8 mouse cellular contexts compared by ENCODE assay signal in genomic region chr6:128355726-128356416, GRCm38 (mm10). TPM values are rescaled to one million over a fixed set of nuclear protein-coding genes. Genes with fewer than 3 reads are reported as not detected.
A peak's percentile ranks its signal among the peaks of the same experiment; 100 is the strongest.
DNase-seq lines count a peak whose midpoint lies in the region; ATAC-seq and TF ChIP-seq lines count a peak whose summit lies in the region.

Gene Tulp3, minus strand, starts transcription at chr6:128355851.

- ATAC-seq in forebrain, embryonic 15.5 days (replicated peaks): peak; percentile 97
- peak; percentile 96 for ATAC-seq in neutrophil, adult 5-6 weeks (ENCODE audit: extremely low read depth, insufficient number of reproducible peaks, low FRiP score, poor library complexity, severe bottlenecking)

- peak within 1 kb of the TSS; percentile 70 for H3K9ac ChIP-seq in forebrain, embryonic 15.5 days (replicated peaks)

- H3K4me3 ChIP-seq in forebrain, embryonic 15.5 days: peak within 1 kb of the TSS; percentile 95
- peak within 1 kb of the TSS; percentile 90 for H3K4me3 ChIP-seq in lung, adult 2 months (replicated peaks; ENCODE audit: extremely low read depth, low read depth, low read length)

- H3K4me2 ChIP-seq in forebrain, embryonic 15.5 days (replicated peaks): peak within 1 kb of the TSS; percentile 76

- no peak for TF ChIP-seq CTCF in lung, adult 2 months (IDR thresholded peaks at IDR 0.05; ENCODE audit: insufficient read depth, low read length)

- no peaks in the 10 kb centered on the region for H3K27me3 ChIP-seq in forebrain, embryonic 15.5 days

- peak; percentile 55; the same call in 1 of the 2 replicates for TF ChIP-seq POLR2A in lung, adult 2 months (IDR thresholded peaks at IDR 0.05; ENCODE audit: borderline replicate concordance, extremely low read depth, low read depth, low read length)

- peaks cover 42% of the 10 kb centered on the region for H3K4me1 ChIP-seq in forebrain, embryonic 15.5 days
- H3K4me1 ChIP-seq in lung, adult 2 months (ENCODE audit: control insufficient read depth, insufficient read depth, low read length): no peaks in the 10 kb centered on the region; the same call in 1 of the 2 replicates

- DNase-seq in ES-CJ7 (ENCODE audit: low read depth, low spot score): peak; percentile 97
- DNase-seq in cerebellum, adult 11 months: peak; percentile 97
- peak; percentile 92 for DNase-seq in heart, postnatal 25 days (ENCODE audit: low spot score)
- DNase-seq in layer of hippocampus, adult 18-20 months (ENCODE audit: low spot score in 2 of 2): peak; percentile 96 to 98
- DNase-seq in lung, adult 2 months: peak; percentile 94
- peak; percentile 80 to 86 for DNase-seq in thymus, adult 18-20 months

- H3K27ac ChIP-seq in forebrain, embryonic 15.5 days (replicated peaks): peak within 1 kb of the TSS; percentile 94

- peaks cover 21% of the 10 kb centered on the region for H3K36me3 ChIP-seq in forebrain, embryonic 15.5 days

- no peaks in the 10 kb centered on the region for H3K9me3 ChIP-seq in forebrain, embryonic 15.5 days

- under 1% methylated on average over 42 of the region's 42 CpGs for WGBS in forebrain, embryonic 15.5 days
- WGBS in lung, adult 2 months: under 1% methylated on average over 42 of the region's 42 CpGs

- intact Hi-C loops in heart, postnatal 25 days (cut with DNase I): no loop called here

RNA-seq across cellular contexts. Expression of gene Tulp3, which starts in this region (rescaled TPM):
- polyA plus RNA-seq in forebrain, embryonic 15.5 days (2015; fragmentation: Nextera tagmentation; extraction: Ambion mirVana): 15.1 and 15.4 TPM in 2 replicates
- total RNA-seq in heart, postnatal 25 days (2021): 1 to 10 TPM; 6.7 to 8.7 TPM
- 10 to 100 TPM; 19.2 to 21.4 TPM for total RNA-seq in layer of hippocampus, adult 18-20 months (2021)
- 15.7 and 21.5 TPM in 2 replicates for polyA plus RNA-seq in lung, adult 2 months (2012; rRNA removed)
- total RNA-seq in neutrophil, adult 5-6 weeks (2017): 1.8 and 2.9 TPM in 2 replicates

Comparison
In these comparisons a context has a peak if more than half of its experiments do, and no peak if none do; other contexts are left out.
1. Peak in every context shown above with its lines: DNase-seq, ATAC-seq, H3K4me3 ChIP-seq and H3K27ac ChIP-seq.